Mouse (Mus musculus) intestine, embryonic 15.5 days (tissue): ENCODE data around the gene Rpl11. TPM values are rescaled to one million over a fixed set of nuclear protein-coding genes. Genes with fewer than 3 reads are reported as not detected.
"Not testable (repeated sequence)": the region's sequence is repeated elsewhere in the genome, so short reads cannot be mapped to it uniquely, and the experiment has no call there.

ENCODE experiments used
- ATAC-seq: fragments of 200-750 bp; cut with Nextera tagmentation; 2 replicates; pipeline ENCODE4 v1.8.0; 2017; ENCODE audit warnings: moderate TSS enrichment, moderate library complexity
- H3K27ac ChIP-seq: fragments of 300-500 bp; sonication (generic); 2 replicates; pipeline ENCODE4 v1.5.1; 2015; ENCODE audit warnings: mild to moderate bottlenecking, inconsistent platforms
- H3K27me3 ChIP-seq: fragments of 300-500 bp; sonication (generic); replicated peaks from 2 replicates; pipeline ENCODE4 v1.6.1; 2015; ENCODE audit warnings: inconsistent platforms
- H3K36me3 ChIP-seq: fragments of 300-500 bp; sonication (generic); 2 replicates; pipeline ENCODE4 v1.6.1; 2015; ENCODE audit warnings: inconsistent platforms
- H3K4me1 ChIP-seq: fragments of 300-500 bp; sonication (generic); replicated peaks from 2 replicates; pipeline ENCODE4 v1.6.1; 2015; ENCODE audit warnings: inconsistent platforms
- H3K4me2 ChIP-seq: fragments of 300-500 bp; sonication (generic); replicated peaks from 2 replicates; pipeline ENCODE4 v1.6.1; 2015; ENCODE audit warnings: mild to moderate bottlenecking, inconsistent platforms
- H3K4me3 ChIP-seq: fragments of 300-500 bp; sonication (generic); replicated peaks from 2 replicates; pipeline ENCODE4 v1.5.1; 2015; ENCODE audit warnings: inconsistent platforms
- H3K9ac ChIP-seq: fragments of 300-500 bp; sonication (generic); 2 replicates; pipeline ENCODE4 v1.6.1; 2015; ENCODE audit warnings: inconsistent platforms
- H3K9me3 ChIP-seq: fragments of 300-500 bp; sonication (generic); 2 replicates; pipeline ENCODE4 v1.6.1; 2016; ENCODE audit warnings: inconsistent platforms
- WGBS: fragments of 180-500 bp; shearing (Covaris S2); methylation state at CpG from one replicate; pipeline ENCODE4 v1.1.7; 2015; 5-methylcytosine and 5-hydroxymethylcytosine counted together
- polyA plus RNA-seq: library from polyadenylated mRNA; unstranded; fragments of >200 nt; fragmentation: Nextera tagmentation; extraction: Ambion mirVana; gene quantifications from 2 replicates; pipeline ENCODE4 v1.2.1, GENCODE M21; 2015

The Rpl11 gene
- polyA plus RNA-seq, result 464 and 472 TPM in 2 replicates

DNA sequence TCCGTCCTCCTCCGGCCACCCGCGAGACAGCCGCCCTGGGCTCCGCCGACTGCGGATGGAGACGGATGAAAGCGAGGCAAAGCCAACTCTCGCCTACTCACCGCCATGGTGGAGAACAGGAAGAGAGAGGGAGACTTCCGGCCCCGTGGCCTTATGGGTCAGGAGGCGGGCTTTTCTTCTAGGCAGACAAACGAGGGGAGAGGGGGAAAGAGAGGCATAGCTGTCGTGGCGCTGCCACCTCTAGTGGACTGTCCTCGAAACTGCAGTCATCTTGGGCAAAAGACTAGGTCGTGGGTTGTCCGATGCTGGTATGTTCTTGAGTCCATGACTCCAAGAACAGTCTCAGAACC is at the start of gene Rpl11:
Rpl11 (minus strand) TSS at position 182 of the 350 bp plus-strand sequence.
- ATAC-seq, result peak; percentile 98
- Histone ChIP-seq H3K27me3 (no peaks in the 10 kb centered on the region), H3K27ac (peak within 1 kb of the TSS; percentile 87), H3K36me3 (peaks cover 33% of the 10 kb centered on the region), H3K4me3 (peak within 1 kb of the TSS; percentile 91), H3K4me2 (peak within 1 kb of the TSS; percentile 55), H3K9ac (peak within 1 kb of the TSS; percentile 99), H3K4me1 (peaks cover 26% of the 10 kb centered on the region), H3K9me3 (no peaks in the 10 kb centered on the region)
- under 1% methylated on average over 21 of the region's 21 CpGs for WGBS

DNA sequence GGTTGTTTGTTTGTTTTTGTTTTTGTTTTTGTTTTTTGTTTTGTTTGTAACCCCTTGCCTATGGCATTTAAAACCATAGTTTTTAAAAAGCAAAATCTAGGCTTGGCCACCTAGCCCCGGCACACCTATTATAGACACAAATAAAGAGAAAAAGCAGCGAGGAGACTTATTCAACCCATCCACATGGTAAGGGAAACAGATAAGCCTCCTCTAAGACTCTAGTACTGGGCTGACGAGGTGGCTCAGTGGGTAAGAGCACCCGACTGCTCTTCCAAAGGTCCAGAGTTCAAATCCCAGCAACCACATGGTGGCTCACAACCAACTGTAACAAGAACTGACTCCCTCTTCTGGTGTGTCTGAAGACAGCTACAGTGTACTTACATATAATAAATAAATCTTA is 48.5 kb upstream of the Rpl11 start:
- WGBS, result 84% methylated on average over 4 of the region's 4 CpGs
- not testable (repeated sequence) for H3K4me3 ChIP-seq, H3K4me2 ChIP-seq, ATAC-seq, H3K27ac ChIP-seq, H3K27me3 ChIP-seq, H3K9me3 ChIP-seq, H3K36me3 ChIP-seq, H3K9ac ChIP-seq
- H3K4me1 ChIP-seq, result peaks cover 11% of the 10 kb centered on the region; the same call in 1 of the 2 replicates

DNA sequence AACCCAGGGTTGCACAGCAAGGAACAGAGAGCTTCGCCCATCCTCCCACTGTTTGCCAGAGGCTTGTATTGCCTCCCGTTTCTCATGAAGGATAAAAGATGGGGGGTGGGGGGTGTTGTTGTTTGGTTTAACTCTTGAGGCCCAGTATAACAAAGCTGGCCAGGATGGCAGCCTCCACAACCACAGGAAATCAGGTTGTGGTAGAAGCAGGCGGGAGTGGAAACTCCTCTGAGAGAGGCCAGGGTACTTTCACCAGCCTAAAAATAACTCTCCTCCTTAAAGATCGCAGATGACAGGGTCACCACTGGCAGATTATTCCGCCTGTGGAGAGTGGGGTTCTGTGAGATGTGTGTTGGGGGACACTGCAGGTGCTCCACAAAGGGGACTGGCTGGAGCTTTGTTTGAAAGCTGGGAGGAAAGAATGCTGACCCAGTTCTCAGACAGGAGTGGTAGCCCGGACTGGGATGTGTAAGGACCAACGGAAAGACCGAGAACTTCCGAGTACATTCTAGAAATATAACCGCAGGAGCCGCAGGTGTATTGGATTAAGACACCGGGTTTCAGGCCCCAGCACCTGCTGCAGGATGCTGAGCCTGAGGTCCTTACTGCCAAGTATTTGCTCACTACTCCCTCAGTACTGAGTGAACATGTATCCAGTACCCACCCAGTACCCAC is 47.3 kb upstream of the Rpl11 start:
- H3K9me3 ChIP-seq, result no peaks in the 10 kb centered on the region
- 69% methylated on average over 12 of the region's 12 CpGs for WGBS
- H3K36me3 ChIP-seq, result no peaks in the 10 kb centered on the region
- no peak for ATAC-seq
- no peak overlapping the region for H3K4me2 ChIP-seq
- H3K9ac ChIP-seq, result no peak overlapping the region
- H3K27me3 ChIP-seq, result no peaks in the 10 kb centered on the region
- H3K4me1 ChIP-seq, result peaks cover 11% of the 10 kb centered on the region; the same call in 1 of the 2 replicates
- H3K4me3 ChIP-seq, result no peak overlapping the region
- H3K27ac ChIP-seq, result no peak overlapping the region

DNA sequence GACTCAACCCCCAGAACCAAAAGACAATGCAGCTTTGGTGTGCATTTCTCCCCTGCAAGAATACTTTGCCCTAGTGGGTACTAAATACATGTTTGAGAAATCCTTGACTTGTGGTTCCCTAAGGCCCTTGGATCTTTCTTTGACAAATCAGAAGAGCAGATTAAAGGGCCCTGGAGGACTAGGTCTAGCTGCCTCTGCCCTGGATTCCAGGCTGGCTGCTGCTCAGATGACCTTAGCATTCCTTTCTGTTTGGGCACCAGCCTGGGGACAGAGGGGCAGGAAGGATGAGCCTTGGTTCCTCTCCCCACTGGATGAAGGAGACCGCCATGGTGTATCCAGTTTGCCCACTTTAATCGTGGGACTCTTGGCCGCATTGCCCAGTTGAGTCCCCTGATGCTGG is 45.2 kb upstream of the Rpl11 start:
- no peaks in the 10 kb centered on the region for H3K36me3 ChIP-seq
- H3K9me3 ChIP-seq, result no peaks in the 10 kb centered on the region
- ATAC-seq, result no peak
- no peaks in the 10 kb centered on the region for H3K27me3 ChIP-seq
- H3K4me2 ChIP-seq, result no peak overlapping the region
- 92% methylated on average over 3 of the region's 3 CpGs for WGBS
- H3K27ac ChIP-seq, result no peak overlapping the region
- no peak overlapping the region for H3K9ac ChIP-seq
- H3K4me1 ChIP-seq, result no peaks in the 10 kb centered on the region
- no peak overlapping the region for H3K4me3 ChIP-seq

DNA sequence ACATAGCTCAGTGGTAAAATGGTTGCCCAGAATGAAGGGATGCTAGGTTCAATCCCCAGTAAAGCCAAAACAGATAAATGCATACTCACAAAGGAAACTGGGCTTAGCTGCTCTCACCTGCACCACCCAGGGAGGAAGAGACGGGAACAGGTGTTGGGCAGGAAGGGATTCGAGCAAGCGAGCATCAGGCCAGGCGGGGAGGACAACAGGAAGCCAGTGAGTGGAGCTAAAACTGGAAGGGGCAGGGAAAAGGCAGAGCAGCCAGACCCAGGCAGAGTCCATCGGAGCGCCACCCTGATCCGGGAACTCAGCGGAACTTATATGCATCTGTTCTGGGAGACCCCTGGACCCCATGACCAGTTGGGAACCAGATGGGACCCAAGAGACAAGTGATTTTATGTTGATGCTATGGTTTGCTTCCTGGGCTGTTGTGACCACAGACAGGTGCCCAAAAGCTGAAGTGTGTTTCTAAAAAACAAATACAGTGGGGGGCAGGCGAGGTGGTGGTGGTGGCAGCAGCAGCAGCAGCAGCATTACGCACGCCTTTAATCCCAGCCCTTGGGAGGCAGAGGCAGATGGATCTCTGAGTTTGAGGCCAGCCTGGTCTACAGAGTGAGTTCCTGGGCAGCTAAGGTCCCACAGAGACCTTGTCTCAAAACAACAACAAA is 43.4 kb upstream of the Rpl11 start:
- no peak overlapping the region for H3K9ac ChIP-seq
- no peak for ATAC-seq
- WGBS, result 68% methylated on average over 11 of the region's 11 CpGs
- H3K27ac ChIP-seq, result no peak overlapping the region
- no peaks in the 10 kb centered on the region for H3K36me3 ChIP-seq
- no peaks in the 10 kb centered on the region for H3K9me3 ChIP-seq
- no peak overlapping the region for H3K4me2 ChIP-seq
- no peak overlapping the region for H3K4me3 ChIP-seq
- H3K4me1 ChIP-seq, result no peaks in the 10 kb centered on the region
- H3K27me3 ChIP-seq, result no peaks in the 10 kb centered on the region

DNA sequence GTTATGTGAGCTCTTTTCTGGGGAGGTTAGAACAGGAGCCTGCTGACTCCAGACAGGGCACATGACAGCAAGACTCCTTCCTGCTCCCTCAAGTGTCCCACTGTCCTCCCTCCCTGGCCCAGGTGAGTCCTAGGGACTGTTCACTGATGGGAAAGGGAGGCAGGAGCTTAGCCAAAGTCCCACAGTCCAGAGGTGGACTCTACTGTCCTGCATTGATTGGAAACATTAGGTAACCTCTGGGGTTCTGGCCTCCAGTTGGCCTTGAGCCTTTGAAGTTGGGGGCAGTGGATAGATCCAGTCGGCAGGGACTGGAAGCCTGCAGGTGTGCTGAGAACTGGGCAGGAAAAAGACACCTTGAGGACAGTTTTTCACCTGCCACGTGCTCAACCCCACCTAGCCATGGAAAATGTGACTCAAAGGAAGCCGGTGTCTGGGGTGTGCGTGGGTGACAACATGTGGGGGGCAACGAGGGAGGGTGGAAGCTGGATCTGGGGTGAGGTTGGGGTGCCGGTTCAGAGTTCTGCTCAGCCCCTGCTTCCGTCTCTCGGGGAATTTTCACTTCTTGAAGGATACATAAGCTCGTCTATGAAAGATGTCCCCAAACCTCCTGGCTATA is 42.4 kb upstream of the Rpl11 start:
- H3K27ac ChIP-seq, result no peak overlapping the region
- no peak for ATAC-seq
- no peaks in the 10 kb centered on the region for H3K36me3 ChIP-seq
- no peak overlapping the region for H3K4me3 ChIP-seq
- no peaks in the 10 kb centered on the region for H3K9me3 ChIP-seq
- H3K9ac ChIP-seq, result no peak overlapping the region
- H3K4me2 ChIP-seq, result no peak overlapping the region
- 73% methylated on average over 9 of the region's 9 CpGs for whole genome bisulfite sequencing
- no peaks in the 10 kb centered on the region for H3K27me3 ChIP-seq
- no peaks in the 10 kb centered on the region for H3K4me1 ChIP-seq

DNA sequence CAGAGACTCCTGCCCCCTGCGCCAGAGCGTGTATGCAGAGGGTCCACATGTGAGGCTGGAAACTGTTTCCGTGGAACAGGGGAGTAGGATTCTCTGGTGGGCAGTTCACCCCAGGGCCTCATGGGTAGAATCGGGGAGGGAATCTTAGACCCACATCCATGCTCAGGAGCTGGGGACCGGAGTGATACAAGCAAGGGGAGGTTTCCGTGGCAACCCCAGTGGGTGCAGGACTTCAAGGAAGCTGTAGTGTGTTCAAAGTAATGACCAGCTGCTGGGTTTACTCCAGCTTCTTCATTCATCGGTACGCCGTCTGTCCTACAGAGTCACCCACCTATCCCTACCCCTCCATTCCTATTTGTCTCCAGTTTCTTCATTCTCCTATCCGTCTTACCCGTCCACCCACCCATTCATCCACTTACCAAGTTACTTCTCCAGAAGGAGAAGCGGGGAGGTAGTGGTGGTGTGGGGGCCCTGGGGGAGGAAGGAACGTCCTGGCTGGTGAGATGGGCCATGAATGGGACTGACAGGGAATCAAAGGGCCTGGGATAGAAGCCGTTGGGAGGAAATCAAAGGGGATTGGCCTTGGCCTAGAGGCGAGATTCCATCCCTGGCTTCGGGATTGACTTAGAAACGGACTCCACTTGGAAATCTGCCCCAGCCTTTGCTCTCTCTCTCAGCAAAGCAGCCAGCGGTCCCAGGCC is 41.4 kb upstream of the Rpl11 start:
- Histone ChIP-seq H3K9ac (no peak overlapping the region), H3K4me1 (no peaks in the 10 kb centered on the region), H3K4me3 (no peak overlapping the region), H3K9me3 (no peaks in the 10 kb centered on the region), H3K27ac (no peak overlapping the region), H3K27me3 (no peaks in the 10 kb centered on the region), H3K4me2 (no peak overlapping the region), H3K36me3 (no peaks in the 10 kb centered on the region)
- 82% methylated on average over 18 of the region's 18 CpGs for WGBS
- no peak for ATAC-seq

DNA sequence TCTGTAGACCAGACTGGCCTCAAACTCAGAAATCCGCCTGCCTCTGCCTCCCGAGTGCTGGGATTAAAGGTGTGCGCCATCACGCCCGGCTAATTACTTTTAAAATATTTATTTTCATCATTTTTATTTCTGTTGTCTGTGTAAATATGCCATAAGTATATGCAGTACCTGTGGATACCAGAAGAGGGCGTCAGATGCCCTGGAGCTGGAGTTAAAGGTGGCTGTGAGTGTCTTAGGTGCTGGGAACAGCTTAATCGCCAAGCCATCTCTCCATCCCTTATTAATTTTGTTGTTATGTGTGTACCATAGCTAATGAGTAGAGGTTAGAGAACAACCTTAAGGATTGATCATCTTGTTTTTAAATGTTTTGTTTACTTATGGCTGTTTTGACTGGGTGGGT is 39.3 kb upstream of the Rpl11 start:
- Histone ChIP-seq H3K4me3 (no peak overlapping the region), H3K4me1 (peaks cover 6% of the 10 kb centered on the region; the same call in 1 of the 2 replicates), H3K27me3 (no peaks in the 10 kb centered on the region), H3K9me3 (no peaks in the 10 kb centered on the region), H3K4me2 (no peak overlapping the region), H3K36me3 (no peaks in the 10 kb centered on the region), H3K9ac (no peak overlapping the region), H3K27ac (no peak overlapping the region)
- no peak for ATAC-seq
- 86% methylated on average over 7 of the region's 7 CpGs for WGBS

DNA sequence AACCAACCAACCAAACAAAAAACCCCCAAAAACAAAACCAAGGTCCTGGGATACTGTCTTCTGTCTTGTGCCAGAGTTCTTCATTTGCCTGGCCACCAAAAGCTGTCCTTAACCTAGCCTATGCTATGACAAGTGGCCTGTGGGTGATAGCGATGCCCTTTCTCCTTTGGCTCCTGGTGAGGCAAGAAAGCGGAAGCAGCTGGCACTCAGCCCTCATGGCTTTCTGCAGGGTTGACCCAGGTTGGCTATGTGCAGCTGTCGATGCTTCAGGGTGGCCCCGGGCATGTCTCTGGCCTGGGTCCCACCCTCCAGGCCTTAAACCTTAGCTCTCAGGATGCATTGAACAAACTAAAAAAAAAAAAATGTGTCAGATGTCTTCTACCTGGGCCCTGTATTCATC is 38.1 kb upstream of the Rpl11 start:
- no peak overlapping the region for H3K9ac ChIP-seq
- 93% methylated on average over 4 of the region's 4 CpGs for WGBS
- H3K4me1 ChIP-seq, result peaks cover 6% of the 10 kb centered on the region; the same call in 1 of the 2 replicates
- no peaks in the 10 kb centered on the region for H3K9me3 ChIP-seq
- no peaks in the 10 kb centered on the region for H3K36me3 ChIP-seq
- H3K27me3 ChIP-seq, result no peaks in the 10 kb centered on the region
- no peak overlapping the region for H3K4me2 ChIP-seq
- H3K27ac ChIP-seq, result no peak overlapping the region
- ATAC-seq, result no peak
- H3K4me3 ChIP-seq, result no peak overlapping the region

DNA sequence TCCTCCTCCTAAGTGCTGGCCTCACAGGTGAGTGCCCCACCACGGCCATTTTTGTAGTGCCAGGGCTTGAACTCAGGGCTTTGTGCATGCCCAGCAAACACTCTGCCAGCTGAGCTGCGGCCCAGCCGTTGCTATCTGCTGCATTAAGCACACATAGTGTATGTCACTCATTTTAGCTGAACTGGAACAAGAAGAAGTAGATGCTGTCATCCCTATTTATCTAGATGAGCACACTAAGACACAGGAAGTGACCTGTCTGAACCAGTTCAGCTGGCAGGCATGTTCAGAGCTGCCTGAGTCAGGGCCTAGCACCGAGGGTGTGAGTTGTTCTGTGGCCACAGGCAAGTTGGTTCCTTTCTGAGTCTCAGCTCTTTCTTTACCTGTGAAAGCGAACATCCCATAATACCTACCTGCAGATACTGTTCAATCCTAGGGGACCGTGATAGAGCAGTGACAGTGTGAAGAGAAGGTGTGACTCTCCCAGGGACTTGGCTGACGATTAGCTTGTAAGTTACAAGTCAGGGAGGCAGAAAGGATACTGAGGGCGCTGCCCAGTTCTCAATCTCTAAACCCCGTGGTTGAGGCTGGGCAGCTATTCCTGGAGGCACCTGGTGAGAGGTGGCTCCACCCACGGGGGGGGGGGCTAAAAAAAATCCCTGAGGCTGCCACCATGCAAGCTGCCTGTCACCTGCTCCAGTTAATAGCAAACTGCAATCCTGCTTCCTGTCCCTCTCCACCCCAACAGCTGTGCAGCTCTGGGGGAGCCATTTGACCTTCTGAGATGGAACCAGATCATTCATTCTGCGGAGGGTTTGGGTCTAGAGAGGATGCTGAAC is 36.7 kb upstream of the Rpl11 start:
- WGBS, result 57% methylated on average over 11 of the region's 11 CpGs

DNA sequence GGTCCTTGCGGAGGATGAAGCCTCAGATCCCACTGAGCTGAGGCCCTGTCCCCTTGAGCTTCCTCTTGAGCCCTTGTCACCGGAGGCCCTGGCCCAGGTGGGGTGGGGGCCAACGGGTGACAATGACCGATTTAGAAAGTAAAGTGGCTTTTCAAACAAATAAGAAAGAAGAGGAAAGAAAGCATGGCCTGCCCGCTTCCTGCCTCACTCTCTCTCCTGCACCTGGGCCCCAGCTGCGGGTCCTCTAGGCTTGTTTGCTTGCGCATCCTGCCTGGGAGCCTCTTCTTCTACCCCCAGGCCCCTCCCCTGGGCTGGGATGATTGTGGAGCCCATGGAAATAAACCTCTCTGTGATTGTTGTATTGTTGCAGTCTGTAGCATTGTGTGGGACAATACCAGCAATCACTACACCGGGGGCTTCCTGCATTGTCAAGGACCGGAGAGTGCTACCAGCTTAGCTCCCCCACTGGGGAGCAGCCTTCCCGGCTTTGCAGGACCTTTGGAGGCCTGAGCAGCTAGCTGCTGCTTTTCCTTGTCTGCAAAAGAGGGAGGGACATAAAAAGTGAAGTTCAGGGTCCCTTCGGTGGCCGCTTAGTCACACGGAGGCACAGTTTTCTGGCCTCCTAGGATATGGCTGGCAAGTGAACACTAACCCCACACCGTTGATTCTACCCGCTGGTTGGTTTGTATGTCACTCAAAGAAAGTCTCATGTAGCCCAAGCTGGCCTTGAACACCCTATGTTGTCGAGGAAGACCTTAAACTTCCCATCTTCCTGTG is 35.9 kb upstream of the Rpl11 start:
- no peak overlapping the region for H3K4me3 ChIP-seq
- H3K4me1 ChIP-seq, result peaks cover 6% of the 10 kb centered on the region; the same call in 1 of the 2 replicates
- no peak overlapping the region for H3K27ac ChIP-seq
- no peaks in the 10 kb centered on the region for H3K36me3 ChIP-seq
- WGBS, result 45% methylated on average over 16 of the region's 16 CpGs
- no peaks in the 10 kb centered on the region for H3K9me3 ChIP-seq
- no peak for ATAC-seq
- H3K9ac ChIP-seq, result no peak overlapping the region
- no peak overlapping the region for H3K4me2 ChIP-seq
- H3K27me3 ChIP-seq, result no peaks in the 10 kb centered on the region

More for the DNA sequence above, 36.7 kb upstream of the Rpl11 start:
- Histone ChIP-seq H3K9me3 (no peaks in the 10 kb centered on the region), H3K4me3 (no peak overlapping the region), H3K4me1 (peaks cover 6% of the 10 kb centered on the region; the same call in 1 of the 2 replicates), H3K4me2 (no peak overlapping the region), H3K36me3 (no peaks in the 10 kb centered on the region), H3K27ac (no peak overlapping the region), H3K27me3 (no peaks in the 10 kb centered on the region), H3K9ac (no peak overlapping the region)
- ATAC-seq, result peak; percentile 37; the same call in 1 of the 2 replicates
